Mouse (Mus musculus) thymus, postnatal 14 days (tissue): Measurements from ENCODE around the gene Vav2.

Source experiments
- DNase-seq: peaks from one replicate; pipeline ENCODE4 v3.0.0; 2021

Gene Vav2

DNA sequence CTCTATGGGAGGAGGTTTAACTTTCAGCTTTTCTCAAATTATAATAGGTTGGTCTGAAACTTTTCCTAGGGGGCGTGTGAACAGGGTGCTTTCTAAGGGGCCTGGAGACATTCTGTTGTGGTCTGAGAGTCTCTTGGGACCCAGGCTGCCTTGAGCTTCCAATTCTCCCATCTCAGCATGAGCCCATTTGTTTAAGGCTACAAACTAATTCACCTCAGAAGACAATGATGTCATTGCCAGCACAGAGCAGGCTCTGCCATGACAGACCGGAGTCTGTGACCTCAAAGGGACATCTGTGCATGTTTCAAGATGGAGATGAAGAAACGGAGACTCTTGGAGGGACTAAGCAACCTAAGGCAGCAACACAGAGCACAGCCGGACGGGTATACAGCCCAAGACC, 112.6 kb downstream of the Vav2 start:
- DNase-seq: no peak

GRCm38 (mm10) chr2:27312500-27312899, 114.3 kb downstream of the Vav2 start:
- no peak for DNase-seq

GRCm38 (mm10) chr2:27311606-27312005, 115.2 kb downstream of the Vav2 start:
- no peak for DNase-seq

- DNase-seq: no peak
Observed at GRCm38 (mm10) chr2:27310908-27311307, 115.9 kb downstream of the Vav2 start.

DNA sequence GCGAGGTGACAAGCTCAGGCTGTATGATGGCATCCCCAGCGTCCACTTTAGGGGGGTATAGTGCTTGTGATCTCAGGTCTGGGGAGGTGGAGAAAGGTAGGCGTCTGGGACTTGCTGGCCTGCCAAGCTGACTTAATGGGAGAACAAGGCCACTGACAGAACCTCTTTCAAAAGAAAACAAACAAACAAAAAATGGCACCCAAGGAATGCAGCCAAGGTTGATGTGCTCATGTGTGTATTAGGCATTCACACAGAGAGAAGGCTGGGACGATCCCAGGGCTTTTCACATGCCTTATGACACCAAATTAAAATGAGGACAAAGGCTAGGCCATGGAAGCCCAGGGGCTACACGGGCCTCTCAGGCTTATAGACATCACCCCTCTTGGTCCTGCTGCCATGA, 116.6 kb downstream of the Vav2 start:
- no peak for DNase-seq

DNA sequence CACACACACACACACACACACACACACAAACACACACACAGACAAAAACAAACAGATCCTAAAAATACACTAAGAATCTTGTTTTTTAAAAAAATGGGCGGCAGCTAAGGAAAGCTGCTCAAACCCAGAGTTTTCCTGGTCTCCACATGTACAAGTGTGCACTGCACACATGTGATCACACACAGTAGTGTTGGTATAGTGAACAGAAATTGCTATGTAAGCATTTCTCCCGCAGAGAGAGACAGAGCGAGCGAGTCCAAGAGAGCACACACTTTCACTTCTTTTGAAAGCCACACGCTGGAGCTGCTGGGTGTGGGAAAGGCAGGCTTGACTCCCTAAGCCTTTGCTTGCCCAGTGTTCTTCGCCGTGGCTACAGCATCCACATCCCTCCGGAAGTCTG, 120.2 kb downstream of the Vav2 start:
- DNase-seq: no peak

- no peak for DNase-seq
Observed at GRCm38 (mm10) chr2:27304741-27305140, 122.1 kb downstream of the Vav2 start.

DNA sequence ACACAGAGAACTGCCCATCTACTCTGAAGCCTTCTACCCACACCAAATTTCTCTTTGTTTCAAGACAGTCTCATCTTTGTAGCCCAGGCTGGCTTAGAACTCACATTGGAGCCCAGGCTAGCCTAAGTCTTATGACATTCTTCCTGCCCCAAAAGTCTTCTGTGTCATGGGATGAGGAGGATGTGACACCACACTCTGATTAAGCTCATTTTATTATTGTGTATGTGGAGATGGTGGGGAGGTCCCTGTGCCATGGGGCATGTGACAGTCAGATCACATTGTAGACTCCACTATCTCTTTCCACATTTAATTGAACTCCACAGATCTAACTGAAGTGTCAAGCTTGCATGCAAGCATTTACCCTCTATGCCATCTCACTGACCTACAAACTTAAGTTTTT, 122.8 kb downstream of the Vav2 start:
- DNase-seq: no peak

GRCm38 (mm10) chr2:27301444-27302111, 125.3 kb downstream of the Vav2 start:
- DNase-seq: no peak

DNA sequence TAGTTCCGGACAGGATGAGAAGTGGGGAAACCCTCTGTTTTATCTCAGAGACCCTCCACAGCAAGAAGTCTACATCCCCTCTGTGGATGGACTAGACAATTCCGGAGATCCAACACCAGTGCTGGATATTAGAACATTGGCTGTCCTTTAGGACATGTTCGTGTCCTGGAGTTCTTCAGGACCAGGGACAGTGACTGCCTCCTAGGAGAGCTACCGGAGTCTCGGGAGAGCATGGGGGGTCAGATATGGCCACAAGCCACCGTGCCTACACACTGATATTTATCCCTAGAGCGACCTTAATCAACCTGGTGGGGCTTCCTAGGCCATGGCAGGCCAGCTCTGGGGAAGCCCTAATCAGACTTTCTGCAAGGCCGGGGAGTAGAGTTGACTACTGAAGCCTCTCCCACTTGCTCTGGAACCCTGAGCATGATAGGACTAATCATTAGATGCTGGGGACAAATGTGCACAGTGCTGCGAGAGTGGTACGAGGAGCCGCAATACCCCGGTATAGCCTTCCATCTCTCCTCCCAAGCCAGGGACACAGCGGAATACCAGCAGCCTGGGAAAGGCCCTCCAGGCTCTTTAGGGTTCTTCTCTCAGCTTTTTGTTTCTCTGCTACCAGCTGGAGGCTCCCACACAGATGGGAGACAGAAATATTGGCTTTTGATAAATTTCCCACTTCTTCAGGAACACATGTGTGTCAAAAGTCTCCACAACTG, 125.9 kb downstream of the Vav2 start:
- no peak for DNase-seq

GRCm38 (mm10) chr2:27296656-27297406, 130.0 kb downstream of the Vav2 start:
- peak; percentile 76 for DNase-seq

GRCm38 (mm10) chr2:27294777-27295176, 132.1 kb downstream of the Vav2 start:
- no peak for DNase-seq

- peak; percentile 86 for DNase-seq
Observed at GRCm38 (mm10) chr2:27289019-27289418, 137.8 kb downstream of the Vav2 start.

DNA sequence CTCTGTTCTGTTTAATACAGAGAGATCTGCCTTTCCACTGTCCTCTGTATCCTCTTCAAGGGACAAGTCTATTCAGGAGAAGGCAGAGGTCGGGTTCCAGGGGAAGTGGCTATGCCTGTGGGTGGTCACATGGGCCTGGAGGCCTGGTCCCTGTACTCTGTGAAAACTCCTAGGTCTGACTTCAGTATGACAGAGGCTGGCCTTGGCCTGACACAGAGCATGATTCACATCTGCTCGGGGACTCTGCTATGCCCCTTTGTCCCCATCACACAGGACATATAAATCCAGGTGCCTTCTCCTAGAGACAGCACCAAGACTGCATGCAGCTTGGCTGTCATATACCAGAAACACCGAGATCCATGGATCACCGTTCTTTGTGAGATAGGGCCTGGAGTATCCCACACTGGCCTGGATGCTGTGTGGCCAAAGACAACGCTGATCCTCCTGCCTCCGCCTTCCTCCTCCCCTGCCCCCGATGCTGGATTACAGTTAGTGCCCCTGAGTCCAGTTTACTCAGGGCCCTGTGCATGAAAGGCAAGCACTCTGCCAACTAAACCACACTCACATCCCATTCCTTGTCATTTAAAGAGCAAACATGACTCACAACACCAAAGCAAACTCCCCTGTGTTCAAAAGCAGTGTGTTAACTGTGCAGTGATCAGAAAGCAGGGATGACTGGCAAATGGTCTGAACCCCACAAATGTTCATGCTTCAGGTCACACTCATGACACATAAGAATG, 139.7 kb downstream of the Vav2 start:
- no peak for DNase-seq

DNA sequence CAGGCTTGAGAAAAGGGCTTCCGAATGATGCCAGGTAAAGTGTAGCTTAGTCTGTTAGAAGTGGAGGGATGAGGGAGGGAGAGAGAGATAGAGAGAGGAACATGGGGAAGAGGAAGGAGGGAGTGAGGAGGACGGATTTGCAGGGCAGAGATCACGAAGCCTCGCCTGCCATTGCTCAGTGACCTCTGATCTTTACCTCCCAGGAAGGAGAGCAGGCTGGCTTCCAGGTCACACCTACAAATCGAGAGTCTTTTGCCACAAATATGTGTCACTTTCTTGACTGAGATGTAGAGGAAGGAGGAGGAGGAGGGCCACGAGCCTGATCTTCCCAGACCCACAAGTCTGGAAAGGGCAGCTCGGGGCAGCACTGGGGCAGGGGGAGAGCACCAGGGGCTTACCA, 142.4 kb downstream of the Vav2 start:
- DNase-seq: no peak

DNA sequence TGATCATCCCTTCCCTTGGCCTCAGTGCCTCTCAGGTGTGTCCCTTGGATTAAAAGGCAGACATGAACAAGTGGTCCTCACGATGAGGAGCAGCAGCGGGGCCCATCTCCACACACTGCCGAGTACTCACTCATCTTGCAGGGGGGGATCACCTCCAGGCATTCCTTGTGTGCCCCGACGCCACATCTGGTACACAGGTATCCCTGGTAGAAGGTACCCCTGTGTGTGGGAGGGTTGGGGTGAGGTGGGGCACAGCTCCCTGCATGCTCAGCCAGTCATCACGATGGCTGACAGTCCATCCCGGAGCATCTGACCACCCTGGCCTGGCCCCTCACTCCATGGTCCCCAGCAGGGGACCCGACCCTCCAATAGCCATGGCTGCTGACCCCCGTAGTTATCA, 145.1 kb downstream of the Vav2 start:
- DNase-seq: no peak

DNA sequence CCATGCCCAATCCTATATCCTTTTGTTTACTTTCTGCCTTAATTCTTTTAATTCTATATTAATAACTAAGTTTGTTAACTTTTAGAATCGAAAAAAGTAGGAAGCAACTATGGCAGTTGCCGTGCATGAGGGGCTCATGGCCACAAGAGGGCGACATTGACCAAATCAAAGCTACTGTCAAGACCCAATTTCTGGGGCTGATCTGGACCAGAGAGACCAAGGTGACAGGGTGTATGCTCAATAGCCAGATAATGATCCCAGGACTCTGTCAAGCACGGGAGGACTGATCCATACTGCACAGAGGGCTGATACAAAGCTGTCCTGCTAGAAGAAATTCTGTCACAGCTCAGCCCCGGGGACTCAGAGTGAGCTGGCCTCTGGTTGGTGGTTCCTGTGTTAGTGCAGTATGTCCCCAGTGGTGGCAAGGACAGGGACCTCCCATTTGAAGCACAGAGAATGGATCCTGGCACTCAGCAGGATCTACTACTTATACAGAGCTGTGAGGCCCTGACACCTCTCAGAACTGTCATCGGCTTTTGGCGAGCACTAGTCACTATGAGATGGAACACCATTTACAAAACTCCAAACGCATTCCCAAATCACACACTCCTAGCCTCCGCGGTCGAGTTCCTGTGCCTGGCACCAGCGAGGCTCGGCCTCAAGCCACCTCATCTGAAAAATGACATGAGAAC, 145.8 kb downstream of the Vav2 start:
- DNase-seq: peak; percentile 76

DNA sequence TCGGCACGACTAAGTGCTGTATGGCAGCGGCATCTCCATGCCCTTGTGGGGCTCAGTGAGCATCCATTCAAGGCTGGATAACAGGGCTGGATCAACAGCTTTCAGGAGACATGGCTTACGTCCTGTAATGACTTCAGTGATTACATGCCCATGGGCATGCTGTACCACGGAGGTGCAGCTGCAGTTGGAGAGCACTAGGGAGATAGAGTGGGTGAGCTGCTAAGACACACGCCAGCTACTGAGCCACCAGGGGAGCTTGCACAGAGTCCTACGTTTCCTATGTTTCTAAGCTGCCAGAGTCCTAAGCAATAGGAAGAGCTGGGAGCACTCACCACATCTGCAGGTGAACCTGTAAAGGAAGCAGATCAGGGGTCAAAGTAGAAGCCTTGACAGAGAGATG, 148.0 kb downstream of the Vav2 start:
- no peak for DNase-seq

- no peak for DNase-seq
Observed at GRCm38 (mm10) chr2:27268325-27268724, 158.5 kb downstream of the Vav2 start.

DNA sequence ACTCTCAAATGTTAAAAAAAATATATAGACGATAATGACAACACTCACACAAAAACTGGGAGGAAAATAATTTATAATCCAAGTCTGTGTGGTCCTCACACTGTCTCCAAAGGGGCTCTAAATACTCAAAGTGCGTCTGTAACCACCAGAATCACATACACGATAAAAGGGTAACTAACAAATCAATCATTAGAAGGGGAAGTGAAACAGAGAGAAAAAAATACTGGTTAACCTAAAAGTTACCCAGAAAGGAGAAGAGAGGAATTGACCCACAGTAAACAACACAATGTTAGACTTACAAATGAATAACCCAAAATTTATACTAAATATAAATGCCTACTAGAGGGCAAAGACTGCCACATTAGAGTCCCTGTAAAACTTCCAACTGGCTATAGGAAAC, 161.0 kb downstream of the Vav2 start:
- DNase-seq: no peak

DNA sequence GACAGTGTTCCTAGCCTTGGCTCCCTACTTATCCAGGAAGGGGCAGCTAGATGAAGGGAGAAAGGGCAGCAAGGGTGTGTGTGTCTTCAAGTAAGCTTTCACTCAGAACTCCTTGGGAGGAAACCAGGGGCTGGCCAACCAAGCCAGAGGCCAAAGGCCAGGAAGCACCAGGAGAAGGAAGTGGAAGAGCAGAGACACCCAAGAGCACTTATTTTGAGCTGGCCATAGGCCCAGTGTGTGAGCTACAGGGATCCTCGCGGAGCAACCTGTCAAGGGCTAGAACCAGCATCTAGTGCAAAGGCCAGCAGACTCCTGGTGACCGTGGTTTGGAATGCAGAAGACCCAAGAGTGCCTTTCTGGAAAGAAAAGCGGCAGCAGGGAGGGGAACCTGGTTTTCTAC, 163.8 kb downstream of the Vav2 start:
- no peak for DNase-seq

DNA sequence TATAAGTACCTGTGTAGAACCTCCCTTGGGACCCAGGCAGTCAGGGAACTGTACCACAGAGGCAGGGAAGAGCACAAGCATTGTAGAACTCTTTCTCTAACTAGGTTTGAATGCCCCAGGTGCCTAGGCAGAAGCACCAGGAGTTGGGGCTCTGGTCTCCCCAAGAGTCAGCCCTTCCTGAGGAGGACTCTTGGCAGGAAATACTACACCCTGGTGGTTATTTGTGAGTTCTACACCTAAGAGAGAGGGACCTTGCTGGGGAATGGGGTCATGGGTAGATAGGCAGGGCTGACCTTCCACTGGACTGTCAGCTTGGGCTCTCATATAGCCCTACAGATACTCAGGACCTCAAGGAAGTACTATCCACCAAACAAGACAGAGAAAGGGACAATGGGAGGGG, 175.4 kb downstream of the Vav2 start:
- DNase-seq: no peak

GRCm38 (mm10) chr2:27248211-27248610, 178.6 kb downstream of the Vav2 start, which contains the start of gene Sardh:
Gene Sardh, minus strand, starts transcription at chr2:27248337.
- DNase-seq: no peak
